Mouse (Mus musculus): ENCODE results near the gene Tbcd. TPM values are rescaled to one million over a fixed set of nuclear protein-coding genes. Genes with fewer than 3 reads are reported as not detected.

Gene Tbcd
- polyA plus RNA-seq, 1 experiment from 2014 or later, result 32.3 TPM

- ATAC-seq (ENCODE audit: low FRiP score) (no peak), DNase-seq (ENCODE audit: low spot score) (no peak)
- no peaks in the 10 kb centered on the region for H3K27me3 ChIP-seq (ENCODE audit: control insufficient read depth, insufficient read depth, low read length)
- H3K4me1 ChIP-seq (replicated peaks; ENCODE audit: control insufficient read depth, insufficient read depth, low read length), result no peaks in the 10 kb centered on the region
- no peak overlapping the region for H3K9ac ChIP-seq (ENCODE audit: low read depth, low read length)
- no peaks in the 10 kb centered on the region for H3K9me3 ChIP-seq (ENCODE audit: control insufficient read depth, low read length)
- H3K4me2 ChIP-seq (replicated peaks; ENCODE audit: low read depth, low read length), result no peak overlapping the region
- WGBS, result 92% methylated on average over 4 of the region's 4 CpGs
- H3K27ac ChIP-seq (ENCODE audit: low read depth, low read length), result no peak overlapping the region
- H3K4me3 ChIP-seq (ENCODE audit: low read depth, low read length), result no peak overlapping the region
- H3K36me3 ChIP-seq (ENCODE audit: control insufficient read depth, insufficient read depth, low read length), result 0 out of 2 replicates have a peak, but pooled peaks cover 2% of the 10 kb centered on the region
Observed at GRCm38 (mm10) chr11:121501525-121501924, 49.8 kb downstream of the Tbcd start.

- H3K4me1 ChIP-seq (replicated peaks; ENCODE audit: control insufficient read depth, insufficient read depth, low read length), result no peaks in the 10 kb centered on the region
- H3K27me3 ChIP-seq (ENCODE audit: control insufficient read depth, insufficient read depth, low read length), result no peaks in the 10 kb centered on the region
- 0 out of 2 replicates have a peak, but pooled peaks cover 2% of the 10 kb centered on the region for H3K36me3 ChIP-seq (ENCODE audit: control insufficient read depth, insufficient read depth, low read length)
- no peaks in the 10 kb centered on the region for H3K9me3 ChIP-seq (ENCODE audit: control insufficient read depth, low read length)
- no peak overlapping the region for H3K4me2 ChIP-seq (replicated peaks; ENCODE audit: low read depth, low read length)
- H3K27ac ChIP-seq (ENCODE audit: low read depth, low read length), result no peak overlapping the region
- no peak overlapping the region for H3K9ac ChIP-seq (ENCODE audit: low read depth, low read length)
- H3K4me3 ChIP-seq (ENCODE audit: low read depth, low read length), result no peak overlapping the region
- DNase-seq (ENCODE audit: low spot score) (no peak), ATAC-seq (ENCODE audit: low FRiP score) (no peak)
- 86% methylated on average over 4 of the region's 4 CpGs for WGBS
Observed at GRCm38 (mm10) chr11:121502000-121502860, 50.5 kb downstream of the Tbcd start.

GRCm38 (mm10) chr11:121508478-121508877 lies 56.7 kb downstream of the Tbcd start:
- H3K27me3 ChIP-seq (ENCODE audit: control insufficient read depth, insufficient read depth, low read length), result no peaks in the 10 kb centered on the region
- 94% methylated on average over 4 of the region's 4 CpGs for WGBS
- H3K4me2 ChIP-seq (replicated peaks; ENCODE audit: low read depth, low read length), result no peak overlapping the region
- no peak overlapping the region for H3K4me3 ChIP-seq (ENCODE audit: low read depth, low read length)
- DNase-seq (ENCODE audit: low spot score), result no peak
- ATAC-seq (ENCODE audit: low FRiP score), result no peak
- H3K36me3 ChIP-seq (ENCODE audit: control insufficient read depth, insufficient read depth, low read length), result no peaks in the 10 kb centered on the region
- H3K9ac ChIP-seq (ENCODE audit: low read depth, low read length), result no peak overlapping the region
- H3K9me3 ChIP-seq (ENCODE audit: control insufficient read depth, low read length), result no peaks in the 10 kb centered on the region
- H3K4me1 ChIP-seq (replicated peaks; ENCODE audit: control insufficient read depth, insufficient read depth, low read length), result no peaks in the 10 kb centered on the region
- no peak overlapping the region for H3K27ac ChIP-seq (ENCODE audit: low read depth, low read length)

GRCm38 (mm10) chr11:121510512-121511246 lies 58.9 kb downstream of the Tbcd start:
- H3K36me3 ChIP-seq (ENCODE audit: control insufficient read depth, insufficient read depth, low read length), result no peaks in the 10 kb centered on the region
- ATAC-seq (ENCODE audit: low FRiP score) (no peak), DNase-seq (ENCODE audit: low spot score) (no peak)
- H3K27me3 ChIP-seq (ENCODE audit: control insufficient read depth, insufficient read depth, low read length), result no peaks in the 10 kb centered on the region
- H3K9ac ChIP-seq (ENCODE audit: low read depth, low read length), result no peak overlapping the region
- no peaks in the 10 kb centered on the region for H3K4me1 ChIP-seq (replicated peaks; ENCODE audit: control insufficient read depth, insufficient read depth, low read length)
- no peak overlapping the region for H3K27ac ChIP-seq (ENCODE audit: low read depth, low read length)
- no peak overlapping the region for H3K4me2 ChIP-seq (replicated peaks; ENCODE audit: low read depth, low read length)
- H3K9me3 ChIP-seq (ENCODE audit: control insufficient read depth, low read length), result no peaks in the 10 kb centered on the region
- 77% methylated on average over 9 of the region's 9 CpGs for WGBS
- H3K4me3 ChIP-seq (ENCODE audit: low read depth, low read length), result no peak overlapping the region

- ATAC-seq (ENCODE audit: low FRiP score), result no peak
Observed at GRCm38 (mm10) chr11:121512896-121513572, 61.3 kb downstream of the Tbcd start.

GRCm38 (mm10) chr11:121515996-121516395 lies 64.2 kb downstream of the Tbcd start:
- Histone ChIP-seq H3K9me3 (ENCODE audit: control insufficient read depth, low read length) (no peaks in the 10 kb centered on the region), H3K4me3 (ENCODE audit: low read depth, low read length) (no peak overlapping the region), H3K9ac (ENCODE audit: low read depth, low read length) (no peak overlapping the region), H3K27me3 (ENCODE audit: control insufficient read depth, insufficient read depth, low read length) (no peaks in the 10 kb centered on the region), H3K36me3 (ENCODE audit: control insufficient read depth, insufficient read depth, low read length) (no peaks in the 10 kb centered on the region), H3K4me2 (replicated peaks; ENCODE audit: low read depth, low read length) (no peak overlapping the region), H3K4me1 (replicated peaks; ENCODE audit: control insufficient read depth, insufficient read depth, low read length) (no peaks in the 10 kb centered on the region), H3K27ac (ENCODE audit: low read depth, low read length) (no peak overlapping the region)
- ATAC-seq (ENCODE audit: low FRiP score) (no peak), DNase-seq (ENCODE audit: low spot score) (no peak)
- WGBS, result 90% methylated on average over 9 of the region's 9 CpGs

More at GRCm38 (mm10) chr11:121512896-121513572, 61.3 kb downstream of the Tbcd start:
- Histone ChIP-seq H3K27ac (ENCODE audit: low read depth, low read length) (no peak overlapping the region), H3K9me3 (ENCODE audit: control insufficient read depth, low read length) (no peaks in the 10 kb centered on the region), H3K27me3 (ENCODE audit: control insufficient read depth, insufficient read depth, low read length) (no peaks in the 10 kb centered on the region), H3K4me1 (replicated peaks; ENCODE audit: control insufficient read depth, insufficient read depth, low read length) (no peaks in the 10 kb centered on the region), H3K4me3 (ENCODE audit: low read depth, low read length) (no peak overlapping the region), H3K9ac (ENCODE audit: low read depth, low read length) (no peak overlapping the region), H3K4me2 (replicated peaks; ENCODE audit: low read depth, low read length) (no peak overlapping the region), H3K36me3 (ENCODE audit: control insufficient read depth, insufficient read depth, low read length) (no peaks in the 10 kb centered on the region)
- 93% methylated on average over 8 of the region's 8 CpGs for WGBS
- DNase-seq (ENCODE audit: low spot score), result no peak

- Histone ChIP-seq H3K27me3 (ENCODE audit: control insufficient read depth, insufficient read depth, low read length) (no peaks in the 10 kb centered on the region), H3K4me1 (replicated peaks; ENCODE audit: control insufficient read depth, insufficient read depth, low read length) (no peaks in the 10 kb centered on the region), H3K9me3 (ENCODE audit: control insufficient read depth, low read length) (no peaks in the 10 kb centered on the region), H3K36me3 (ENCODE audit: control insufficient read depth, insufficient read depth, low read length) (no peaks in the 10 kb centered on the region), H3K4me3 (ENCODE audit: low read depth, low read length) (no peak overlapping the region), H3K9ac (ENCODE audit: low read depth, low read length) (no peak overlapping the region), H3K27ac (ENCODE audit: low read depth, low read length) (no peak overlapping the region), H3K4me2 (replicated peaks; ENCODE audit: low read depth, low read length) (no peak overlapping the region)
- DNase-seq (ENCODE audit: low spot score) (no peak), ATAC-seq (ENCODE audit: low FRiP score) (no peak)
- WGBS, result 97% methylated on average over 3 of the region's 3 CpGs
Observed at GRCm38 (mm10) chr11:121516906-121517305, 65.2 kb downstream of the Tbcd start.

- DNase-seq (ENCODE audit: low spot score) (no peak), ATAC-seq (ENCODE audit: low FRiP score) (no peak)
- H3K36me3 ChIP-seq (ENCODE audit: control insufficient read depth, insufficient read depth, low read length), result no peaks in the 10 kb centered on the region
- no peak overlapping the region for H3K27ac ChIP-seq (ENCODE audit: low read depth, low read length)
- 89% methylated on average over 17 of the region's 17 CpGs for WGBS
- H3K4me2 ChIP-seq (replicated peaks; ENCODE audit: low read depth, low read length), result no peak overlapping the region
- no peaks in the 10 kb centered on the region for H3K27me3 ChIP-seq (ENCODE audit: control insufficient read depth, insufficient read depth, low read length)
- H3K4me3 ChIP-seq (ENCODE audit: low read depth, low read length), result no peak overlapping the region
- H3K9ac ChIP-seq (ENCODE audit: low read depth, low read length), result no peak overlapping the region
- no peaks in the 10 kb centered on the region for H3K4me1 ChIP-seq (replicated peaks; ENCODE audit: control insufficient read depth, insufficient read depth, low read length)
- H3K9me3 ChIP-seq (ENCODE audit: control insufficient read depth, low read length), result no peaks in the 10 kb centered on the region
Observed at GRCm38 (mm10) chr11:121517687-121518465, 66.1 kb downstream of the Tbcd start.

Data from hindbrain, embryonic 11.5 days (tissue).